Mouse (Mus musculus) heart, postnatal 0 days (tissue): ENCODE data around the gene Kif26b.

Experiments used
- CTCF ChIP-seq: IDR thresholded peaks from 2 replicates; pipeline ENCODE4 v1.5.1; 2016; ENCODE audit warnings: antibody characterized with exemption, control low read depth, low read depth
- EP300 ChIP-seq: IDR thresholded peaks from 2 replicates; pipeline ENCODE4 v1.6.1; 2016; ENCODE audit warnings: antibody characterized with exemption, low read depth

GRCm38 (mm10) chr1:178794866-178795265, 265.9 kb downstream of the Kif26b start:
- TF ChIP-seq EP300 (no peak), CTCF (no peak)
